Mouse (Mus musculus): ENCODE data around the gene Gm21560.
"Not testable (repeated sequence)": the region's sequence is repeated elsewhere in the genome, so short reads cannot be mapped to it uniquely, and the experiment has no call there.

Gene Gm21560

DNA sequence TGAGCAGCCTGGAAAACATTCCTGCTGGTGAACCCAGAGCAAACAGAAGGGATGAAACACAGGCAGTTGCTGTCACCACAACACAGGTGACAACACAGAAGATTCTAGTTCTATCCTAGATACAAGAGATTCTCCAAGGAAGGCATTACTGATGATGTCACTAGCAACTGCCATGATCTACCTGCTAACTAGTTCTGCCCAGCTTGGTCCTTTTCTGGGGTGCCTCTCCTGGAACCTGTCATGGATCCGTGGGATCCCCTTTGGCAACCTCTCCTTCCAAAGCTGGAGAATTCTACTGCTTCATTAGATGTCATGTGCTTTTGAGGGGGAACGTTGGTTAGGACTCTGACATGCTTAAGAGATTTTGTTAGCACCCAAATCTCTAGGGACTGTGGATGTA, at the start of gene Gm21560:
Gene Gm21560, minus strand, starts transcription at position 101 of the 400 bp plus-strand sequence.
- DNase-seq, result not testable (repeated sequence)

DNA sequence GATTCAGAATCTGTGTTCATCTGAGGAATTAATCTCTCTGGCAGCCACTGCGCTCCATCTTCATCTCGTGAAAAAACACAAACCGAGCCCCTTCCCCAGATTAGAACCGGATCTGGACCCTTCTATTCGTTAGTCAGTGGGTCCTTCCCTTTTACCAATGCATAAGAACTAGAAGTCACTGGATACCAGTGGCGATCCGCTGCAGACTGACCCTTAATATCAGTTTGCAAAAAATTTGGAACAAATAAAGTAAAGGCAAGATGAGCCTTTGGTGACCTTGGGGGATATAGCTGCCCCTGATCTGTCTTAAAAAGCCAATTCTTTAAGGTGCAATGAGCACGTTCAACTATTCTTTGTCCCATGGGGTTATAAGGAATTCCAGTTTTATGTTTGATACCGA, 55.6 kb downstream of the Gm21560 start:
- not testable (repeated sequence) for DNase-seq

DNA sequence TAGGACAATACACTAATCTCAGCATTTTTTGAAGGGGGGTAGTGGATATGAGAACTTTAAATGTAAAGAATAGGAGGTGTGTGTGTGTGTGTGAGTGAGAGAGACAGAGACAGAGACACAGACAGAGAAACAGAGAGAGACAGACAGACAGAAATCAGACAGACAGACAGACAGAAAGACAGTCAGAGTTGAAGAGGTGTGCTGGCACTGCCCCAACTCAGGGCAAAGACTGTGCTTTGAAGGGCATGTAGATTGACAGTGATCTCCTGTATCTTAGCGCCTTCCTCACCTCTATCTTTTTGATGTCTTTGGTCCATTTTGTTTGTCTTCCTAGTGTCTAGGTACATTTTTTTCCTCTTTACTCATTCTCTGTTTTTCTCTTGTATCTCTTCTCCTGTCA, 58.0 kb downstream of the Gm21560 start:
- peak in 1 of 2 experiments; percentile 1 for DNase-seq
